Mouse (Mus musculus) fat pad, adult 2 months (tissue): ENCODE data around the gene Csnk2a2.

Source experiments
- DNase-seq: peaks from one replicate; pipeline ENCODE4 v3.0.0-alpha.2; 2011; ENCODE audit warnings: low read depth, low spot score; ENCODE audit errors: extremely low read depth

The Csnk2a2 gene

DNA sequence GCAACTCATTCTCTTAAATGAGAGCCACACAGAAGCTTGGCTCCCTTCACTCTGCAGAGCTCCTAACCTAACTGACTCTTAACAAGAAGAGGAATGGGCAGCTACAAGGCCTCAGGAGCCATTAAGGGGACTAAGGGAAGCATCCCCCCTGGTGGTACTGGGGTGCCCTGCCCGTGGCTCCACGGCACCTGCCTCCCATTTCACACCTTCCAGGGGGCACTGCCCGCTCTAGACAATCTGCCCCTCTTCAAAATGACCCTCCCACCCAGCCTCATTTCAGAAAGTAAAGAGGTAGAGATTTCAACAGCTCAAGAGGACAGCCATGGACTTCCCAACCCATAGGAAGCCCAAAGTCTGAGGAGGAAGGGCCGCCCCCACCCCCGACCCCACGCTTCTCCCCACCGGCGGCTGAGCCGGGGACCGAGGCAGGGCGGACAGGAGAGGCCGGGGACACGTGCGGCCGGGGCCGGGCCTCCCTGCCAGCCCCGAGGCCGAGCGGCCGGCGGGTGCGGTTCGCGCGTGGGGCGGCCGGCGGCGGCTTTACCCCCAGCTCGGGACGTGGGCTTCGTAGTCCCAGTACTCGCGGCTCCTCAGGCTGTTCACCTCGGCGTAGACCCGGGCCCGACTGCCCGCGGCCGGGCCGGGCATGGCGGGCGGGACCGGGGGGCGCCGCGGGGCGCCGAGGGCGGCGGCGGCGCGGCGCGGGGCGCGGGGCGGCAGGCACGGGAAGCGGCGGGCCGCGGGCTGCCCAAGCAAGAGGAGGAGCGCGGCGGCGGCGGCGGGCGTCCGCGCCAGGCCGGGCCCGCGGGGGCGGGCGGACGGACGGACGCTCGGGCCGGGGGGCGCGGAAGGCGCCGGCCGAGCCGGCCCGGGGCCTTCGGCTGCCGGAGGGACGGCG, 1.8 kb downstream of the Csnk2a2 start:
- no peak for DNase-seq

GRCm38 (mm10) chr8:95470008-95470407, 19.8 kb downstream of the Csnk2a2 start:
- no peak for DNase-seq

DNA sequence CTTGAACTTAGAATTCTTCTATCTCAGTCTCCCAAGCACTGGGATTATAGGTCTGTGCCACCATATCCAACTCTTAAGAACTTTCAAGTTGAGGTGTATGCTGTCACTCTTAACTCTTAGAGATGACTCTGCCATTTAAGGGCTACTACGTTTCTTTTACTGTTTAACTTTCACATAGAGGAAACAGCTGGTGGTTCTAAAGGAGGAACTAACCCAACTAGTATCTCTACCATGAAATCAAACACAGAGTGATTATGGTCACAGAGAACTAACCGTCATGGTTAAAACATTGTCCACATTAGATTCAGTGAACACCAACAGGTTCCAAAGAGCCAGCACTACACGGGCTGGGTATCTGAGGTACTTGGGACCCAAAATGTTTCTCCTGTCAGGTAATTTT, 20.8 kb downstream of the Csnk2a2 start:
- no peak for DNase-seq

GRCm38 (mm10) chr8:95466543-95466942, 23.3 kb downstream of the Csnk2a2 start:
- DNase-seq = no peak

- no peak for DNase-seq
Measured at GRCm38 (mm10) chr8:95452518-95452917, 37.3 kb downstream of the Csnk2a2 start.

- no peak for DNase-seq
Measured at GRCm38 (mm10) chr8:95450271-95450670, 39.6 kb downstream of the Csnk2a2 start.

DNA sequence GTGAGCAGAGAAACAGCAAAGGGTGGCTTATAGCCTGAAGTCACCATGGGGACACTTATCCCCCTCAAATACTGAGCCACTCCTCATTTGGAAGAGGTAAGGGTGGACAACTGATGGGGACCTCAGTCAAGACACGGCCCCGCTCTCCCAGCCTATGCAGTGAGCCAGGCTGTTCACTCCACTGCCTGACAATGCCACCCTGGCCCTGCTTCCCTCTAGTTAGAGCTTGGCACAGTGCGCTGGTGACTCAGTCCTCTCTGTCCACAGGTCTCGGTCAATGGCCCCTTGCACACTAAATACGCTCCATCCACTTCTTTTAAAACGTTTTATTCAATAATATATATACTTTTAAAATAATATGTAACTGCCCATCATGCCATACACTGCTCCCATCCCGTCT, 42.2 kb downstream of the Csnk2a2 start:
- no peak for DNase-seq

- no peak for DNase-seq
Measured at GRCm38 (mm10) chr8:95445042-95445441, 44.8 kb downstream of the Csnk2a2 start.

DNA sequence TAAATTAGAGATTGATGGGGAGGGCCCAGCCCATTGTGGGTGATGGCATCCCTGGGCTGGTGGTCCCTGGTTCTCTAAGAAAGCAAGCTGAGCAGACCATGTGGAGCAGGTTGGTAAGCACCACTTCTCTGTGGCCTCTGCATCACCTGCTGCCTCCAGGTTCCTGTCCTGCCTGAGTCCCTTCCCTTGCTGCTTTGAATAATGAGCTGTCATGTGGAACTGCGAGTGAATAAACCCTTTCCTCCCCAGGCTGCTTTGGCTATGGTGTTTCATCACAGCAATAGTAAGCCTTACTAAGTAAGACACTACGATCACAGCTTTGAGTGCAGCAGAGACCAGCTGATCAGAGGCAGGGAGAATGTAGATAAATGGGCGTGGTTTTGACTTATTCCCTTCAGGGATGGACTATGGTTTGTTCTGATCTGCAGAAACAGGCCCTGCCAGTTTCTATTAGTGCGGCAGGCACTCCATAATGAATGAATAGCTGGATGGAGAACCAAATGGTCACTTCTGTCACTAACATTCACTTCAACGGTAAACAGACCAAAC, 48.3 kb downstream of the Csnk2a2 start:
- DNase-seq = no peak

DNA sequence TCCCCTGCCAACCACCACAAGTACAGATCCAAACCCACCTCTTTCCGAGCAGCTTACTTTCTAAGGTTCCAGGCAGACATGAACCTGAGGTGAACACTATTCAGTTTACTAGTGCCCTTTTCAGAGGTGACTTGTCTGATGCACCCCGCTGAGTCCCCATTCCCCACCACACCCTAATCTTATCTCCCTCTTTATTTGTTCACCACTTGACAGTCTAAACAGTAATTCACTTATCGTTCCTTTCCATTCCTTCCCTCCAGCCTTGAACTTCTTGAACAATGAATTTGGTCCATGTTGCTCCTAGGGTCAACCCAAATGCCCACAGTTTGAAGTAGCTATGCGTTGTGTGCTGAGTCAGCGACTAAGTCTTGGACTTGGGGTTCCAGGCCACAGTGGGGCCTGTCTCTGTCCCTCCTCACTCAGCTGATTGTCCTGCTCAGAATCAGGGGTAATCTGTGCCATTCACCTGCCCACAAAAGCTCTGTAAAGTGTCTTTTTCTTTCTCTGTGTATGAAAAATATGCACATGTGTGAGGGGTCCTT, 49.6 kb downstream of the Csnk2a2 start:
- DNase-seq = no peak

- no peak for DNase-seq
Measured at GRCm38 (mm10) chr8:95439421-95439820, 50.4 kb downstream of the Csnk2a2 start.

DNA sequence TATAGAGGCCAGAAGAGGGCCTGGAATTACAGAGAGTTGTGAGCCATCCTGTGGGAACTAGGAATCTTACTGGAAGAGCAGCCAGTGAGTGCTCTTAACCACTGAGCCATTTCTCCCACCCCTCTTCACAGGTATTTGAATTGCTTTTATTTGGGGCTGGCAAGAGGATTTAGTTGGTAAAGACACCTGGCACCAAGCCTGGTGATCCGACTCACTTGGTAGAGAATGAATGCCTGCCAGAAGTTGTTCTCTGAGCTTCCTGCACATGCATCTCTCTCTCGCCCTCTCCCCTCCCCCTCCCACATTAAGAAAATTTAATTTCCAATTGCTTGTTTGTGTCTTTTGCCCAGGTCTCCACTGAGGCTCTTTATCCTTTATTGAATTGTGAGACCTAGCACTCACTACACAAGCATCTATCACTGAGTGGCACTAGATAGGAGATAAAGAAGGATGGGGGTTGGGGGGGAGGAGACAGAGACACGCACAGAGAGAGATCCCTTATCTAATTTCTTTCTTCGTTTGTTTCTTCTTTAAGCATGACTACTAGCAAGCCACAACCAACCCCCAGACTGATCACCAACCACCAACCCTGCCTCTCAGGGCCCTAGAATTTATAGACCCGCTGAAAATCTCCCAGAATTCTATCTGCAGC, 52.4 kb downstream of the Csnk2a2 start:
- DNase-seq = no peak

GRCm38 (mm10) chr8:95435930-95436329, 53.9 kb downstream of the Csnk2a2 start:
- no peak for DNase-seq

- DNase-seq = no peak
Measured at GRCm38 (mm10) chr8:95435471-95435870, 54.4 kb downstream of the Csnk2a2 start.

- peak; percentile 74 for DNase-seq
Measured at GRCm38 (mm10) chr8:95434686-95435439, 55.0 kb downstream of the Csnk2a2 start, which contains the start of gene Cfap20. Cfap20 (minus strand) TSS chr8:95434869.

- no peak for DNase-seq
Measured at GRCm38 (mm10) chr8:95434233-95434632, 55.6 kb downstream of the Csnk2a2 start.

DNA sequence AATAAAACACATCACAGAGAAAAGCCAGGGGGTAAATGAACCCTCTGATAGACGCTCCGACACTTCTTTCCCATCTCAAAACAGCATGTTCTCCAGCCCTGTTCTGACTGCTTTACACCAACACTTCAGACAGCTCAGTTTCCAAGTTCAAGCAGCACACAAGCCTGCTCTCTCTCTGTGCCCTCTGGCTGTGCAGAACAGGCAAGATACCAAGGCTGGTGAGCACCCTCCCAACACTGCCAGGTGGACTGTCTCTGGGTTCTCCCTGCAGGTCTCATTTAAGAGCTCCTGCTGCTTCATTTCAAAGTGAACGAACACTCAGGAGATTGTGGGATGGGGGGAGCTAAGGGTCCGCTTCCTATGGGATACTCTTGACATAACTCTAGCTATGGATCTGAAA, 56.7 kb downstream of the Csnk2a2 start:
- DNase-seq = no peak

- no peak for DNase-seq
Measured at GRCm38 (mm10) chr8:95432471-95432870, 57.4 kb downstream of the Csnk2a2 start.

GRCm38 (mm10) chr8:95429945-95430344, 59.9 kb downstream of the Csnk2a2 start:
- DNase-seq = no peak

DNA sequence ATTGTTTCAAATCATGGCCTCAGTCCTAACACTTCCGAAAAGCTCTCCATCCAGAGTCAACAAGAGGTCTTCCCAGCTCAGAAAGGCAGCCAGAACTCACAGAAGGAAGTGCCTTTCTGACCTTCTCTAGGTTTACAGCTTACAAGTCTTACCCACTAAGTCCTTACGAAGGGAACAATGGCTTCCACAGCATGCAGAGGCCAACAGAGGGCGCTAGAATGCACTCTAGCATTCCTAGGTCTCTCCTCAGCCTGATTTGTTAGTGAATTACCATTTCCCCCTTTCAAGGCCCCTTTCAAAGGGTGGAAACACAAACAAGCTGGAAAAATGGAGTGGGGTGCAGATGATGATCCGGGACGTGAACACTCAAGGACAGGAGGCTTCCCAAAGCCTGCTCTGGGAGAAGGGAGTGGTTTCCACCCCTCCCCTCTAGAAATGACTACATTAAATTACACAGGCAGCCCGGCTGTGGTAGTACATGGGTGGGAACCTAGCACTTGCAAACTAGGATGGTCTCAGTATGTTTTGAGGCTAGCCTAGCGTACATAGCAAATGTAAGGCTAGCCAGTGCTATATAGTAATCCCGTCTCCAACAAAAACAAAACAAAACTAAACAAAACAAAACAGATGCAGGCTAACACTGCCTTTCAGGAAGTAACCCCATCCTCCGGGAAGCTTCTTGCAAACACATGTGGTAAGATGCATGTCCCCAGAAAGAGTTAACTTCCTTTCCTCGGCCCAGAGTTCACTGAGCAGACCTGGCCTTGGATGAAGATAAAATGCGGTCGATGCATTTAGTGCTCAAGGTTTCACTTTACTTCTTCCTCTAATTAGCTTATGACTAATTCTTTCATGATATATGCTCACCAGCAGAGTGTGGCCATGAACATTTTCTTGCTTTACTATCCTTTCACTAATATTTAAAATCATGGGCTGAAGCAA, 62.0 kb downstream of the Csnk2a2 start:
- no peak for DNase-seq
